Mouse (Mus musculus): ENCODE results near the gene Cnst.

Cnst gene

DNA sequence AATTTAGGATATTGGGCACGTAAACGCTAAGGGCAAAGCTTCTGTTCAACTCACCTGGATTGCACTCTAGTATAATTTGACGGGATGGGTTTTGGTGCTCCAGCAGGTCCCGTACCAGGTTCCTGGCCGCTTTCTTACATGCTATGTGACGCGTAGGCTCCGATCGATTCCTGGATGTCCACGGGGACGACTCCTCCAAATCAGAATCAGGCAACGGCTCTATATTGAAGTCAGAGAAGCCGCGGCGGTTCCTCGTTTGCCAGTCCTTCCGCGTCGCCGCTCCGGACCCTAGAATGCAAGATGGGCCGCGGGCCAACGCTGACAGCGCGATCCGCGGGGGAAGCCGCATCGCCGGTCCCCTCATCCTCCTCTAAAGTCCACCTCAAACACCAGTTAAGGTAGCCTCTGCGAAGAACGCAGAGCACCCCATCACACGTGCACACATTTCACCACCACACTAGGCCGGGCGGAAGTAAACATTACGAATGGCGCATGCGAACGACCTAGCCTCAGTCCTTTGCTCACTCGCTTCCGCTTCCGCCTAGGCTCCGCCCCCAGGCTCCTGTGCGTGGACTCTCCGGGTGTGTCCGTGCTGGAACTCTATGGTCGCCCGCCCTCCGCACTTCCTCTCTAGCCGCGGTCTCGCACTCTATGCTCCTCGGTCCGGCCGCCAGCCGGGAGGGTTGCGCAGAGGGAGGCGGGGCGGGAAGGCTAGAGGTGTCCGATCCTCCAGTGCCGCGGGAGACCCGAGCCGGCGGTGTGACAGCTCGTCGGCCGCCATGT is at the start of gene Cnst, which contains the start of gene Tfb2m:
TSS of gene Cnst (plus strand) at position 603 of the 783 bp plus-strand sequence.
TSS of gene Tfb2m (minus strand) at position 500 of the 783 bp plus-strand sequence.
- DNase-seq = peak; percentile 98

GRCm38 (mm10) chr1:179499257-179499656 is 46.9 kb upstream of the Cnst start:
- DNase-seq = no peak

DNA sequence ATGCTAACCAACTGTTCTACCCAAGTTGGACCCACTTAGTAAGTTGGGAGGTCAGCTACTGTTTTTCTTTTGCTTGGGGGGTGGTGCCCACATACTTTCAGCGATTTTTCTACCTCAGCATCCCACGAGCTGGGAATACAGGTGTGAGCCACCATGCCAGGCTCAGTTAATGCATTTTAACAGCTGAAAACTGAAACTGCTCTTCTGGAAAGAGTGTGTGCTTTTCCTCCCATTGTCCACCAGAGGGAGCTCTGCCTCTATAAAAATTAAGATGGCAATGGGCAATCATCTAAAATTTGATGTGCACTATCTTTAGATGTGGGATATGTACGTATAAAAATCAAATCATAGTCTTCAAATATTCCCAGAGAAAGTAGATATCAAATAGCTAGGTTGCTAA is 43.6 kb upstream of the Cnst start:
- DNase-seq = peak; percentile 9

- DNase-seq = peak; percentile 40
These were observed 39.4 kb upstream of the Cnst start for GRCm38 (mm10) chr1:179506530-179507315.

DNA sequence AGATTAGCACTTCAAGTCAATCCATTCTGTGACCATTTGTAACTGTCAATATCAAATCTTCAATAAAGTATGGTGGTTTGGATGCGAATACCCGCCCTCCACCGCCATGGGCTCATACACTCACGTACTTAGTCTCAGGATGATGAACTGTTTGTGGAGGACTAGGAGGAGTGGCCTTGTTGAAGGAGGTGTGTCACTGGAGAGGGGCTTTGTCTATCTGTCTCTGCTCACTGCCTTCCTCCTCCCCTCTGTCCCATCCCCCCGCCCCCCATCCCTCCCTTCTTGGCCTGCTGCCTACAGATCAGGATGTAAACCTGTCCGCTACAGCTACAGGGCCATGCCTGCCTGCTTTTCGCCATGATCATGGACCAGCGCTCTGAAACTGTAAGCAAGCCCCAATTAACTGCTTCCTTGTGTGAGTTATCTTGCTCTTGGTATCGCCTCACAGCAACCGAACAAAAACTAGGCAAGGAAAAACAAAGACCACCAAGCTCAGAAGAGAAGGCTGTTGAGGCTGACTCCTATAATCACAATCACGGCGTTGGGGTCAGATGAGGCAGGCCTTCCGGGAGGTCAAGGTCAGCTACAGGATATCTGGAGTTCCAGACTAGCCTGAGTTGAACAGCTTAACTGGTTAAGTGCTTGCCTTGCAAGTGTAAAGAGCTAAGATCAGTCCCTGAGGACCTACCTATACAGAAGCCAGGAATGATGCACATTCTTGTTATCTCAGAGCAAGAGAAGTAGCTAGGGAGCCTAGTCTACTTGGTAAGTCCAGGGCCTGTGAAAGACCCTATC is 35.4 kb upstream of the Cnst start:
- no peak for DNase-seq

DNA sequence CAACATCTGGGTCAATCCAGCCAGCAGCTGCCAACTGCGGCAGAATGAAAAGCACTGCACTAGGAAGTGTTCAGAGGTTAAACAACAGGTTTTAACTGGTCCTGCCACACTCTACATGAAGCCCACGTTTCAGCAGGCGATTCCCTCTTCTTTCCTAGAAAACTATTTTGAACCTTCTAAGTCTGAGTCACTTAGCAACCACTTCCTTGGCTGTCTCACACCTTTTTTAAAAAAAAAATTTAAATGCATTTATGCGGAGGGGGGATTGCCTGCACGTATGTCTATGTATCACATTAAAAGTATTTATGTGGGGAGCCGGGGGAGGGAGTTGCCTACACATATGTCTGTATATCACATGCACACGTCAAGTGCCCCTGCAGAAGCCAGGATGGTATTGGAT is 34.3 kb upstream of the Cnst start:
- no peak for DNase-seq

DNA sequence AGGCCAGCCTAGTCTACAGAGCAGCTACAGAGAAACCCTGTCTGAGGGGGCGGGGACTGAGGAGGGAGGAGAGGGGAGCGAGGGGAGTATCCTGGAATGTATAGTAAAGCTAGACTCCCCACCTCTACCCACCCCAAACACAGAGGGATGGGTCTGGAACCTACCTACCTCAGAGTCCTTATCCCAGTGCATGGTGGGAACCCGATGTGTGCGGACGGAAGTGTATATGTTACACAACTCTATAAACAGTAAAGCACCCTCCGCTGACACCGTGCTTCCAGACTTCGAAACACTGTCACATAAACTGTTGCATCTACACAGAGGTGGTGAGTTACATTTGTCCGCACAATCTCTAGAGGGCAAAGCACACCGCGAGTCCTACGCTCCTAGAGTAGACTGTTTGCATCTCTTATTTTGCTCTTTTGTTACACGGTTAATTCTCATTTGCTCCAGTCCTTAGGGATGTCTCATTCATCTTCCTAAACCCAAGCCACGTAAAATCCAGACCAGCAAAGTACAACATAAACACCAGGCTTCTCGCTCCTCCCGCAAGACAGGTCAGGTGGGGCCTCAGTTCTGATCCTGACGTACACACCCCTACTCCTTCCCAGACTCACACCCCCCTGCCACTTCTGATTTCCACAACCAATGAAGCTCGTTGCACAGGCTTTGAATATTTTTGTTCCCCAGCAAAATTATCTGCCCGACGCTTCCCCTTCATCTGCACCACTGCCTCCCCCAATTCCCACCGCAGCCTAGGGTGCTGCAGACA is 29.0 kb upstream of the Cnst start:
- peak; percentile 41 for DNase-seq

GRCm38 (mm10) chr1:179517713-179518465 is 28.3 kb upstream of the Cnst start, which contains the start of gene Smyd3:
Smyd3 (minus strand) TSS chr1:179518041.
- peak; percentile 89 for DNase-seq

DNA sequence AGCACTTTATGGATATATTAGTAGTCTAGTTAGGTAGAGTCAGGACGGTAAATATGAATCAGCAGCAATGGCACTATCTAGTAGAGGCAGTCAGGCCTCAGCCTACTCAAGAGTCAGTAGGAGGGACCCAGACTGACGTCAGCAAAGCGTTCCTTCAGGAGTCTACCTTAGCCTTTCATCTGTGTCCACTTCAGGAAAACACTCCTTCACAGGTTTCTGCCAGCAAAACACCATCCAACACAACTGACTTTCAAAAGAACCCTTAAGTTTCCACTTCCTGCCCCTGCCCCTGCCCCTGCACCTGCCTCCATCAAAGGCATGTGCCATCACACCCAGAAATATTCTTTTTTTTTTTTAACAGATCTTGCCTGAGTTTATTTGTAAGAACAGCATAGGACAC is 26.3 kb upstream of the Cnst start:
- peak; percentile 48 for DNase-seq

GRCm38 (mm10) chr1:179539054-179539453 is 7.1 kb upstream of the Cnst start:
- no peak for DNase-seq

- DNase-seq = no peak
These were observed 6.3 kb upstream of the Cnst start for GRCm38 (mm10) chr1:179539887-179540286.

DNA sequence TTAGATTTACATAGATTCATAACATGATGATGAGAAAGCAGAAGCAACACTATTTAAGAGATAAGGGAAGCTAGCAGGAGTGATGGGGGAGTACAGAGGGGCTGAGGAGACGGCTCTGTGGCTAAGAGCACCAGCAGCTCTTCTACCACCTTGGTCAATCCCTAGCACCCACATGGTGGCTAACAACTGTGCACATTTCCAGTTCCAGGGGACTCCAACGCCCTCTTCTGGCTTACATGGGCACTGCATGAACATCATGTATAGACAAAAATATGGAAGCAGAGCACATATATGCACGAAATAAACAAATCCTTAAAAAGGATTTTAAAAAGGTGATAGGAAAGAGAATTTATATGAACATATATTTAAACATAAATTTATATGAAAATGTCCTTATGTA is 4.7 kb upstream of the Cnst start:
- no peak for DNase-seq

DNA sequence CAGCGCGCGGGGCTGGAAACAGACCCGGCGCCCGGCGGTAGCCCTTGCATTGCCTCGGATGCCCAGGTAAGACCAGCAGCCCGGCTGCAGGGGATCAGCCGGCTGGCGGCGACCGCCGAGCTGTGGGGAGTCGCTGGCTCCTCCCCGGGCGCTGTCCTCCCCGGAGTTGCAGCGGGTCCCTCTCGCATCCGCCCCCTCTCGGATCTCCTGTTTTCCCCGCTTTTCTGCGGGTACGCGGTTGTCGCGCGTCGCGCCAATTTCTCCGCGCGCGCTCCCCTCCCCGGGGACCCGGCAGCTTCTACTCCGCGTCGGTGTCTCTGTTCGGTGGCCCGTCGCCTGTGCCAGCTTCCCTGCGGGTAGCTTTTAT is 364 bp downstream of the Cnst start:
- no peak for DNase-seq

- DNase-seq = no peak
These were observed 1.0 kb downstream of the Cnst start for GRCm38 (mm10) chr1:179547176-179547575.

- DNase-seq = no peak
These were observed 2.0 kb downstream of the Cnst start for GRCm38 (mm10) chr1:179548220-179548619.

DNA sequence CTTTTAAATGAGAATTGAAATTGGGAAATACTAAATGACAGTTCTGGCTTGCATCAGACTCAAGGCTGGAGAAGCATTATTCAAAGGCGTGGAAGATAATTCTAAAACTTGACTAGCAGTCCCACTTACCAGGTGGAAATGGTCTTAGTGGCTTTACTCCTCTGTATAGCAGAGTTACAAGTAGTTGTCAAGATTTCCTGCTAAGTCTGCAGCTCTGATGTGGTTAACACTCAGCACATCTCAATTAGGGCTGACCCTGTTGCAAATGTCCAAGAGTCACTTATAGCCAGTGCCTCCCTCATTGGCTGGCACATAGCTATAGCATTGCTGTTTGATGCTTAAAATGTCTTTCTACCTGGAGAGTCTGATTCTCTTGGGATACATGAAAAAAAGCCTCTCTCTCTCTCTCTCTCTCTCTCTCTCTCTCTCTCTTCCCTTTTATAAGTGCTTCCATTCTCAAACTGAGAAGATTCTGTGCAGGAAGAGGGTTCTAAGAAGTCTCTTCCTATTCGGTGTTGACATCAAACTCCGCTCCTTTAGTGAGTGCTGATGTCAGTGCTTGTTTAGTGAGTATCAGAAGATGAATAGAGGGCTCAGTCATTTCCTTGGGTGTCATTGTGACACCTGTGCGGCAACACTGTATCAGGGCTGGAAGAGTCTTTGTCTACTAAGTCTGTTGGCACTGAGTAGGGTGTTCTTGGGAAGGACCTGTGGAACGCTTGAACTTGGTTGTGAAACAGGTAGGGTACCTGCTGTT is 3.0 kb downstream of the Cnst start:
- peak; percentile 46 for DNase-seq

- no peak for DNase-seq
These were observed 5.2 kb downstream of the Cnst start for GRCm38 (mm10) chr1:179551336-179551735.

DNA sequence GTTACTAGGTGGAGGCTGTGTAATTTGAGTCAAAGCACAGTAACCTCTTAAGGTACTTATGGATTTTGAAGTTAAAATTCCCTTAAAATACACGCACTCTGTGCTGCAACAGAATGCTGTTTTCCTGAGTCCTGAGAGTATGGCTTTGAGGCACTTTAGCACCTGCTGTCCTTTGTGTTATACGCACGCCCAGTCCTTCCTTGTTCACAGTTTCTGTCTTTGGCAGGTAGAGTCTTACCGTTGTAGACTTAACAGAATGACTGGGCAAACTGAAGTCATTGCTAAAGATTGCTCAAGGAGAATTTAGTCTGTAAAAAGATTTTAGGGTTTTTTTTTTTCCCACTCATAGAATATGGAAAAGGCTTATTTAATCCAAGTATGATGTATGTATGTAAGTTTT is 5.8 kb downstream of the Cnst start:
- no peak for DNase-seq

- DNase-seq = no peak
These were observed 6.6 kb downstream of the Cnst start for GRCm38 (mm10) chr1:179552751-179553150.

GRCm38 (mm10) chr1:179553197-179553948 is 7.2 kb downstream of the Cnst start:
- DNase-seq = no peak

Measured in thymus, postnatal 25 days (tissue).